Mouse (Mus musculus) liver, embryonic 11.5 days (tissue): Measurements from ENCODE around the gene Efcab2. TPM values are rescaled to one million over a fixed set of nuclear protein-coding genes. Genes with fewer than 3 reads are reported as not detected.
A peak's percentile ranks its signal among the peaks of the same experiment; 100 is the strongest.

Source experiments
- ATAC-seq: fragments of 200-750 bp; cut with Nextera tagmentation; replicated peaks from 2 replicates; pipeline ENCODE4 v1.8.0; 2017; ENCODE audit warnings: moderate number of reproducible peaks, mild to moderate bottlenecking, moderate TSS enrichment, moderate library complexity; ENCODE audit not compliant: low FRiP score
- DNase-seq: peaks from one replicate; pipeline ENCODE4 v3.0.0-alpha.2; 2017; ENCODE audit warnings: low spot score
- H3K27ac ChIP-seq: fragments of 300-500 bp; sonication (generic); 2 replicates; pipeline ENCODE4 v1.5.1; 2014; ENCODE audit warnings: mild to moderate bottlenecking, low read depth, low read length, control low read depth
- H3K27me3 ChIP-seq: fragments of 300-500 bp; sonication (generic); replicated peaks from 2 replicates; pipeline ENCODE4 v1.6.1; 2014; ENCODE audit warnings: low read length, mixed read lengths; ENCODE audit not compliant: control insufficient read depth, insufficient read depth
- H3K36me3 ChIP-seq: fragments of 300-500 bp; sonication (generic); 2 replicates; pipeline ENCODE4 v1.6.1; 2014; ENCODE audit warnings: mild to moderate bottlenecking, low read length, moderate library complexity, mixed read lengths; ENCODE audit not compliant: control insufficient read depth, insufficient read depth
- H3K4me1 ChIP-seq: fragments of 300-500 bp; sonication (generic); replicated peaks from 2 replicates; pipeline ENCODE4 v1.6.1; 2014; ENCODE audit warnings: low read length, mixed read lengths; ENCODE audit not compliant: control insufficient read depth, insufficient read depth
- H3K4me2 ChIP-seq: fragments of 300-500 bp; sonication (generic); 2 replicates; pipeline ENCODE4 v1.6.1; 2014; ENCODE audit warnings: mild to moderate bottlenecking, control low read depth, moderate library complexity
- H3K4me3 ChIP-seq: fragments of 300-500 bp; sonication (generic); 2 replicates; pipeline ENCODE4 v1.5.1; 2014; ENCODE audit warnings: low read depth, low read length, control low read depth
- H3K9ac ChIP-seq: fragments of 300-500 bp; sonication (generic); 2 replicates; pipeline ENCODE4 v1.6.1; 2014; ENCODE audit warnings: low read depth, low read length, control low read depth
- H3K9me3 ChIP-seq: fragments of 300-500 bp; sonication (generic); 2 replicates; pipeline ENCODE4 v1.6.1; 2016; ENCODE audit warnings: low read length, inconsistent platforms, mixed read lengths; ENCODE audit not compliant: control insufficient read depth
- WGBS: fragments of 180-500 bp; shearing (Covaris S2); extraction: QIAGEN DNeasy Blood & Tissue Kit; methylation state at CpG from one replicate; pipeline ENCODE4 v1.1.7; 2014; 5-methylcytosine and 5-hydroxymethylcytosine counted together
- polyA plus RNA-seq: library from polyadenylated mRNA; unstranded; fragments of >200 nt; fragmentation: Nextera tagmentation; extraction: Ambion mirVana; gene quantifications from 2 replicates; pipeline ENCODE4 v1.2.1, GENCODE M21; 2014

The Efcab2 gene
- polyA plus RNA-seq, 1 experiment from 2014 or later = 5.8 TPM

GRCm38 (mm10) chr1:178506938-178507337 lies 101.1 kb downstream of the Efcab2 start:
- no peak overlapping the region for H3K4me3 ChIP-seq
- no peak overlapping the region for H3K4me2 ChIP-seq
- no peak for ATAC-seq

GRCm38 (mm10) chr1:178512323-178513031 lies 106.6 kb downstream of the Efcab2 start:
- no peak for DNase-seq
- Histone ChIP-seq H3K9me3 (no peaks in the 10 kb centered on the region), H3K9ac (no peak overlapping the region), H3K36me3 (no peaks in the 10 kb centered on the region), H3K27me3 (no peaks in the 10 kb centered on the region; the same call in 1 of the 2 replicates), H3K27ac (no peak overlapping the region), H3K4me3 (no peak overlapping the region), H3K4me2 (no peak overlapping the region), H3K4me1 (no peaks in the 10 kb centered on the region)
- ATAC-seq = no peak
- WGBS = 64% methylated on average over 7 of the region's 7 CpGs

More at GRCm38 (mm10) chr1:178506938-178507337, 101.1 kb downstream of the Efcab2 start:
- Histone ChIP-seq H3K9me3 (no peaks in the 10 kb centered on the region), H3K9ac (no peak overlapping the region), H3K36me3 (no peaks in the 10 kb centered on the region), H3K27me3 (no peaks in the 10 kb centered on the region), H3K27ac (no peak overlapping the region), H3K4me1 (no peaks in the 10 kb centered on the region)
- 81% methylated on average over 8 of the region's 8 CpGs for WGBS
- DNase-seq = no peak

DNA sequence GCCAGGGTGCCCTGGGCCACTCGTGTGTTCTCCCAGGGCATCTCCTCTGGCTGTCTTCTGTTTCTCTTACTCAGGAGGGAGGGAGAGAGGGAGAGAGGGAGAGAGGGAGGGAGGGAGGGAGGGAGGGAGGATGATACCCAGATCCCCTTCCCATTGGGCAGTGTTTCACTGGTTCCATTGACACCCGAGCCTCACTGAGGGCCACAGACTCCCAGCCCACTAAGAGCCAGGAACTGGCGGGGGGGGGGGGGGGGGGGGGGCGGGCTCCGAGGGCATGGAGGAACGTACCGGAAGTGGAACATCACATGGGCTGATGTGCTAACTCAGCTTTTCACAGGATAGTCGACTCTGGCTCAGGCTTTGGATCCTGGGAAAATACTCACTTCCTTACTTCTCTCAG lies 108.1 kb downstream of the Efcab2 start:
- no peak overlapping the region for H3K9ac ChIP-seq
- H3K4me3 ChIP-seq = no peak overlapping the region
- no peaks in the 10 kb centered on the region for H3K36me3 ChIP-seq
- H3K4me2 ChIP-seq = no peak overlapping the region
- H3K4me1 ChIP-seq = no peaks in the 10 kb centered on the region
- DNase-seq = no peak
- no peaks in the 10 kb centered on the region for H3K9me3 ChIP-seq
- 39% methylated on average over 4 of the region's 8 CpGs for WGBS
- H3K27me3 ChIP-seq = no peaks in the 10 kb centered on the region; the same call in 1 of the 2 replicates
- no peak overlapping the region for H3K27ac ChIP-seq
- ATAC-seq = no peak

GRCm38 (mm10) chr1:178515839-178516238 lies 110.0 kb downstream of the Efcab2 start:
- no peak overlapping the region for H3K27ac ChIP-seq
- H3K4me3 ChIP-seq = no peak overlapping the region
- H3K4me1 ChIP-seq = no peaks in the 10 kb centered on the region
- H3K36me3 ChIP-seq = no peaks in the 10 kb centered on the region
- 80% methylated on average over 2 of the region's 2 CpGs for WGBS
- no peak overlapping the region for H3K4me2 ChIP-seq
- H3K27me3 ChIP-seq = no peaks in the 10 kb centered on the region; the same call in 1 of the 2 replicates
- ATAC-seq = no peak
- no peaks in the 10 kb centered on the region for H3K9me3 ChIP-seq
- no peak overlapping the region for H3K9ac ChIP-seq
- no peak for DNase-seq

DNA sequence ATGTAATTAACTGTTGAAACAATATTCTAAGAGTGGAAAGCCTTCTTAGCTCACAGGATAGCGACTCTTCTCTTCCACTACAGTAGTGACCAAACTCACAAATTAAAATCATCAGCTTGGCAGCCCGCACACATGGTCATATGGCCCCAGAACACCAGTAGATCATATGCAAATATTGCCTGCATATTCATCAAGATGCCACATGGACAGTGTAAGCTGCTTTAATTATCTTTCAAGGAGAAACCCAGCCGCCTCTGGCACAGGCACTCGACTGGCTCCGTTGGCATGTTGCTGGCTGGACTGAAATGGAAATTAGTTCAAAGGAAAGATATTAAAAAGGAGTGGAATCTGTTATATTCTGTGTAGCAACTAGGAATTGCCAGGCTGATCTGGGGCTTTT lies 116.5 kb downstream of the Efcab2 start:
- no peak overlapping the region for H3K9ac ChIP-seq
- no peak overlapping the region for H3K4me2 ChIP-seq
- no peaks in the 10 kb centered on the region for H3K9me3 ChIP-seq
- WGBS = 87% methylated on average over 5 of the region's 5 CpGs
- ATAC-seq = no peak
- H3K4me3 ChIP-seq = no peak overlapping the region
- H3K27me3 ChIP-seq = peaks cover 3% of the 10 kb centered on the region
- no peak overlapping the region for H3K27ac ChIP-seq
- H3K4me1 ChIP-seq = 0 out of 2 replicates have a peak, but pooled peaks cover 2% of the 10 kb centered on the region
- no peak for DNase-seq
- no peaks in the 10 kb centered on the region for H3K36me3 ChIP-seq

DNA sequence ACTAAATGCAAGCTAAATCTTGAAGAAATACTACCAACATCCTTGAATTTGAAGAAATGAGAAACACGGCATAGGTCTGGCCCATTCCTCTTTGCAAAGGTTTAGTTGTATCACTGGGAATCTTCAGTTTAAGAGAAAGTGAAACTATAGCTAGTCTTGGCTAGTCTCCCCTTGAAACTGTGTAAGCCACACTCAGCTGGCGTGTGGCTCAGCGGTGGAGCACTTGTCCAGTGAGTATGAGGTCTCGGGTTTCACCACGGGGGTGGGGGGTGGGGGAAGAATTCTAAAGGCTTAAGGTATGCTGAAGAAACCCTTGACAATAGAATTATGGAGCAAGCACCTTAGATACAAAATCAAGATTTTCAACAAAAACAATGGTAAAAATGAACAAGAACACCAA lies 117.3 kb downstream of the Efcab2 start:
- Histone ChIP-seq H3K27ac (no peak overlapping the region), H3K4me3 (no peak overlapping the region), H3K4me1 (peaks cover 4% of the 10 kb centered on the region), H3K4me2 (no peak overlapping the region), H3K9me3 (no peaks in the 10 kb centered on the region), H3K9ac (no peak overlapping the region), H3K27me3 (peaks cover 11% of the 10 kb centered on the region), H3K36me3 (no peaks in the 10 kb centered on the region)
- ATAC-seq = no peak
- 52% methylated on average over 5 of the region's 5 CpGs for WGBS
- no peak for DNase-seq

- peaks cover 46% of the 10 kb centered on the region for H3K27me3 ChIP-seq
- under 1% methylated on average over 21 of the region's 21 CpGs for WGBS
- ATAC-seq (0 out of 2 replicates have a peak, but pooled peaks have one; percentile 7), DNase-seq (peak; percentile 81)
- H3K36me3 ChIP-seq = no peaks in the 10 kb centered on the region
- H3K9ac ChIP-seq = no peak overlapping the region
- peak overlapping the region; percentile 97 for H3K4me2 ChIP-seq
- no peak overlapping the region for H3K27ac ChIP-seq
- no peaks in the 10 kb centered on the region for H3K9me3 ChIP-seq
- peak overlapping the region; percentile 61 for H3K4me3 ChIP-seq
- peaks cover 15% of the 10 kb centered on the region for H3K4me1 ChIP-seq
These were observed 121.3 kb downstream of the Efcab2 start for GRCm38 (mm10) chr1:178527185-178527546.

DNA sequence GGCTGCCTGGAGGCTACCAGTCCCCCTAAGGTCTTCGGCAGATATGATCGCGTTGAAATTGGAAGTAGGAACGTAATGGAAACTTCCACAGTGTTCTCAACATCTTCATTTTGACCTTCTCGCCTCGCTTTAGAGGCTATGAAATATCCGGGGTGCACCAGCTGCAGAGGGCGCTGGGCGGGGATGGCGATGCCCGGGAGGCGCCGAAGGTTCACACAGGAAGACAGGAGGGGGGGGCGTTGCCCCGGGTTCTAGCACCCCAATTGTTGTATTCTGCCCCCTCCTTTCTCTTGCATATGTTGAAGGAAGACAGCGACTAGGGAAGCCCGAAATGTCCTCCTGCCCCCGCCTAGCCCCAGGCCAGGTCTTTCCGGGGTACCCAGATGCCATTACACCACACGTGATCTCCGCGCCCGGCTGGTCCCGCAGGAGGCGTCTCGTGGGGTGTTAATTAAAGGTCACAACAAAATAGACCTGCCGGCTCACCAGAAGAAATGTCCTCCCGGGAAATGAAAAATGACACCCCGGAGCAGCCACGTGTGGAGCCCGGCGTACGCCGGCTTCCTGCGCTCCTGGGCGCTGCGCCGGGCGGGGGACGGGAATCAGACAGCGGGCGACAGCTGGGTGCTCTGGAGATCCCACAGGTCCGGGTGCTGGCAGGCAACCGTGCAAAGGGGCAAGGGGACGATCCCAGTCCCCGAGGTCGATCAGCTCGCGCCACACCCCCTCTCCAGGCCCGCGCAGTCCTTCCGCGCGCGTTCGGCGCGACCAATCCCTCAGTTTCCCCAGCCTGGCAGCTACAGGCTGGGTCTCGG lies 121.9 kb downstream of the Efcab2 start:
- H3K4me2 ChIP-seq = peak overlapping the region; percentile 97
- DNase-seq = peak; percentile 59
- no peak overlapping the region for H3K9ac ChIP-seq
- no peak overlapping the region for H3K27ac ChIP-seq
- no peaks in the 10 kb centered on the region for H3K36me3 ChIP-seq
- H3K27me3 ChIP-seq = peaks cover 50% of the 10 kb centered on the region
- ATAC-seq = peak; percentile 11; the same call in 1 of the 2 replicates
- under 1% methylated on average over 59 of the region's 59 CpGs for WGBS
- peaks cover 15% of the 10 kb centered on the region for H3K4me1 ChIP-seq
- H3K4me3 ChIP-seq = peak overlapping the region; percentile 61
- no peaks in the 10 kb centered on the region for H3K9me3 ChIP-seq
